Mouse (Mus musculus) gastrocnemius, adult 18-20 months (tissue): ENCODE data around the gene Mtmr2. TPM values are rescaled to one million over a fixed set of nuclear protein-coding genes. Genes with fewer than 3 reads are reported as not detected.
"Not testable (repeated sequence)": the region's sequence is repeated elsewhere in the genome, so short reads cannot be mapped to it uniquely, and the experiment has no call there.

Experiments
- DNase-seq: peaks from one replicate; pipeline ENCODE4 v3.0.0; 2021; ENCODE audit warnings: low spot score
- long read RNA-seq, 2 experiments: library from polyadenylated mRNA; stranded (forward); transcript quantifications; one replicate each; pipeline ENCODE4 v2.0.0; 2021
- total RNA-seq, 2 experiments: library from RNA; stranded (reverse); gene quantifications; 2 replicates each; pipeline ENCODE4 v1.2.3; 2021

Gene Mtmr2
- total RNA-seq: 10 to 100 TPM; 16.0 to 16.9 TPM
- long read RNA-seq, experiment 1, transcript Mtmr2-201 (15 exons, 3,788 nt): major isoform, 10 of 22 reads
- long read RNA-seq, experiment 1, transcript Mtmr2-203 (16 exons, 3,106 nt): minor isoform, 6 of 22 reads
- long read RNA-seq, experiment 1, partial matches to known transcripts: 1 of 22 reads
- long read RNA-seq, experiment 1, other reads (novel, unspliced or antisense): 3 of 22 reads
- long read RNA-seq, experiment 2, transcript Mtmr2-201 (15 exons, 3,788 nt): major isoform, 6 of 14 reads
- long read RNA-seq, experiment 2, partial matches to known transcripts: 0 of 14 reads
- long read RNA-seq, experiment 2, other reads (novel, unspliced or antisense): 4 of 14 reads

- DNase-seq: no peak
Measured at GRCm38 (mm10) chr9:13748404-13748797, at the start of gene Mtmr2. TSS of gene Mtmr2 (plus strand) at chr9:13748410.

GRCm38 (mm10) chr9:13699061-13699780 lies 49.0 kb upstream of the Mtmr2 start:
- DNase-seq: no peak

GRCm38 (mm10) chr9:13699781-13700116 lies 48.5 kb upstream of the Mtmr2 start:
- no peak for DNase-seq

GRCm38 (mm10) chr9:13701773-13702172 lies 46.4 kb upstream of the Mtmr2 start:
- no peak for DNase-seq

GRCm38 (mm10) chr9:13703100-13703499 lies 45.1 kb upstream of the Mtmr2 start:
- DNase-seq: no peak

GRCm38 (mm10) chr9:13704917-13705316 lies 43.3 kb upstream of the Mtmr2 start:
- DNase-seq: no peak

- no peak for DNase-seq
Measured at GRCm38 (mm10) chr9:13707066-13707555, 41.1 kb upstream of the Mtmr2 start.

GRCm38 (mm10) chr9:13709436-13709835 lies 38.8 kb upstream of the Mtmr2 start:
- no peak for DNase-seq

GRCm38 (mm10) chr9:13715891-13716290 lies 32.3 kb upstream of the Mtmr2 start:
- DNase-seq: not testable (repeated sequence)

GRCm38 (mm10) chr9:13716316-13717099 lies 31.7 kb upstream of the Mtmr2 start:
- peak; percentile 74 for DNase-seq

- peak; percentile 93 for DNase-seq
Measured at GRCm38 (mm10) chr9:13748798-13749674, 826 bp downstream of the Mtmr2 start.

GRCm38 (mm10) chr9:13749675-13749998 lies 1.4 kb downstream of the Mtmr2 start:
- DNase-seq: no peak

- DNase-seq: no peak
Measured at GRCm38 (mm10) chr9:13752543-13752942, 4.3 kb downstream of the Mtmr2 start.

- no peak for DNase-seq
Measured at GRCm38 (mm10) chr9:13760430-13760829, 12.2 kb downstream of the Mtmr2 start.

GRCm38 (mm10) chr9:13765624-13766023 lies 17.4 kb downstream of the Mtmr2 start:
- no peak for DNase-seq

- no peak for DNase-seq
Measured at GRCm38 (mm10) chr9:13766570-13766969, 18.4 kb downstream of the Mtmr2 start.

- no peak for DNase-seq
Measured at GRCm38 (mm10) chr9:13774732-13775131, 26.5 kb downstream of the Mtmr2 start.

GRCm38 (mm10) chr9:13781985-13782384 lies 33.8 kb downstream of the Mtmr2 start:
- no peak for DNase-seq

- DNase-seq: not testable (repeated sequence)
Measured at GRCm38 (mm10) chr9:13790864-13791263, 42.7 kb downstream of the Mtmr2 start.

GRCm38 (mm10) chr9:13794302-13794701 lies 46.1 kb downstream of the Mtmr2 start:
- DNase-seq: no peak

- no peak for DNase-seq
Measured at GRCm38 (mm10) chr9:13794756-13795155, 46.5 kb downstream of the Mtmr2 start.
